Mouse (Mus musculus): ENCODE data around the gene Ppp4r3a.

Ppp4r3a gene

DNA sequence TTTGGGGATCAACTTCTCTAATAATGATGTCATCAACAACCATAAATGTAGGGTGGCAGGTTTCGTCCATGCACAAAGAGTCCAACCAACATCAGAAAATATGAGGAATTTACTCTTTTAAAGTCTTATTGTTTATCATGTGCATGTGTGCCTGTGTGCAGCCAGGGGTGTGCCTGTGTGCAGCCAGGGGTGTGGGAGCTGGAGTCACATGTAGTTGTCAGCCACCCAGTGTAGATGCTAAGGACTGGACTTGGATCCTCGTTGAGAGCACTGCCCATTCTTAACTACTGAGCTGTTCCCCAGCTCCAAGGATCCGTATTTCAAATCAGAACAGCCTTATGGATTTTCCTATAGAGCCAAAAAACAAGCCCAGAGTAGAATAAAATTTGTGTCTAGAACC is 92.4 kb downstream of the Ppp4r3a start:
- DNase-seq (ENCODE audit: low spot score) = no peak

DNA sequence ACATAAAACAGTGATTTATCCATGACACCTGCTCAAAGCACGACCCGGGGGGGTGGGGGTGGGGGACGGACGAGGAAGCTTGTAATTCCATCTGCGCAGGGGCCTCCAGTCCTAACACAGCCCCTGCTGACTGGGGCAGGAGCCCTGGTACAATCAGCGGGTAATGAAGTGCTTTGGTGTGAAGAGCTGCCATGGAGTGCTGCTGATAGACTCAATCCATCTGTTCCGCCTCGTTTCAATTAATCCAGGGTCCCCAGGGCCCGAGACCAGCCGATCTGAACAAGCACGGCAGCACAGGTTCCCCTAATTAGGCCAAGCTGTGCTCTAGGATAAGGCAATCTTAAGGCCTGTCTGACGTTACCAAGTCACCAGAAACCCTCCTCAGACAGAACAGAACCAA is 93.2 kb downstream of the Ppp4r3a start:
- no peak for DNase-seq (ENCODE audit: low spot score)

DNA sequence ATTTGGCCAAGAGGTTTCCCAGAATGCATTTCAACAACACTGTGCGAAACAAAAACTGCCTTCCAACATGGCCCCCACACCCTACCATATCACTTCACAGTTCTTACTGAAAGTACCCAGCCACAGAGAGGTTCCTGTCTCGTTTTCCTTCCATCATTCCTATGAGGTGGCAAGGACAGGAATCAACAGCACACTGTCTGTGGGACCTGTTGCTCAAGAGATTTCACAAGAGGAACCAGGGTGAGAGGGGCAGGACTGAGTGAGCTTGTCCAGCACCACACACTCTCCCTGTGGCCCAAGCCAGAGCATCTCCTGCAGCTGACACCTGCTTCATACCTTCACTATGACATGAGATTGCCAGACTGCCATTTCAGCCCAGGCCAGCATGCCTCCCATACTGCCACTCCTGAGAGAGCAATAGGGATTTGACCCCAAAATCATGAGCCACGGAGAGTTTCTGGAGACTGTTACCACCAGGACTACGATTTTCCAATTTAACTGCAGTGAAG is 93.7 kb downstream of the Ppp4r3a start:
- DNase-seq (ENCODE audit: low spot score) = no peak

Data from left cerebral cortex, adult 11 months (tissue).